Mouse (Mus musculus) thymus, adult 2 months (tissue): ENCODE measurements around the gene Rbbp7.

Experiments
- CTCF ChIP-seq: fragments of 200-500 bp; IDR thresholded peaks from 2 replicates; pipeline ENCODE4 v1.5.1; 2012; ENCODE audit warnings: mild to moderate bottlenecking, control low read depth, low read length, moderate library complexity, borderline replicate concordance; ENCODE audit not compliant: control insufficient read depth, poor library complexity, insufficient read depth; ENCODE audit errors: extremely low read depth
- POLR2A ChIP-seq: fragments of 200-500 bp; IDR thresholded peaks from 2 replicates; pipeline ENCODE4 v1.6.1; 2012; ENCODE audit warnings: mild to moderate bottlenecking, low read length, control low read depth, moderate library complexity; ENCODE audit not compliant: control insufficient read depth, poor library complexity, insufficient read depth; ENCODE audit errors: extremely low read depth

- TF ChIP-seq POLR2A (no peak), CTCF (no peak)
Observed at GRCm38 (mm10) chrX:162728228-162728627, 32.0 kb upstream of the Rbbp7 start.
